Mouse (Mus musculus) cerebellum, adult 8-10 months (tissue): ENCODE data around the gene Rdm1.
"Not testable (repeated sequence)": the region's sequence is repeated elsewhere in the genome, so short reads cannot be mapped to it uniquely, and the experiment has no call there.

ENCODE experiments used
- DNase-seq: peaks from one replicate; pipeline ENCODE4 v3.0.0; 2022

The Rdm1 gene

DNA sequence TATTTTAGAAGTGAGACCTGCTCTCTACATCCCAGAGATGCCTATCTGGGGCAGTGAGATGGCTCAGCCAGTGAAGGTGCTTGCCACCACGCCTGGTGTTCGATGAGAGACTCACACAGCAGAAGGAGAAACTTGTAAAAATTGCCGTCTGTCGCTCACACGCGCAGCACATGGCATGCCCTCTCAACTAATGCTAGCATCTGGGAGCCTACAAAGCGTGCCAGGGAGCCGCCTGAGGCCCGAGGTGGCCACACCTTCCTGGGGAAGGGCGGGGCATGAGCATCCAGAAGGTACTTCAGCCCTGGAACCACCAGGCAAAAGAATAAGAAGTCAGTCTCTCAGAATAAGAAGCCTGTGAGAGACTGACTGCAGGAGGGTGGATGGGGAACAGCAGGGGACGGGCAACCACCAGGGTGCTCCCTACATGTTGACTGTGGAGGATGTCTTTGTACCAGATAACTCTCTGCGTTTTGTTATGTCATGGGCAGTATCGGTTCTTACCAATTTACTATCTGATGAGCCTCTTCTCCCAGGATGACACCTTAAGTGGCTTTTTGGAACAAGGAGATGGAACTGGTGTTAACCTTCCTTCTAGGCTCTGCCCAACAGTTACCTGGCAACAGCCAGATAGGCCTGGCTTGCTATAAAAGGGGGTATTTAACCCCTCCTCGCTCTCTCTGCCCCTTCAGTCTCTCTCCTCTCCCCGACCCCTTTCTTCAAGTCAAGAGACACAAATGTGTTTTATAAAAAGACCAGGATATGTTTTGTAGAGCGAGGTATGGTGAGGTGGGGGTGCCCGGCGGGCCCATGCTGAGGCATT lies 9.8 kb upstream of the Rdm1 start:
- no peak for DNase-seq

DNA sequence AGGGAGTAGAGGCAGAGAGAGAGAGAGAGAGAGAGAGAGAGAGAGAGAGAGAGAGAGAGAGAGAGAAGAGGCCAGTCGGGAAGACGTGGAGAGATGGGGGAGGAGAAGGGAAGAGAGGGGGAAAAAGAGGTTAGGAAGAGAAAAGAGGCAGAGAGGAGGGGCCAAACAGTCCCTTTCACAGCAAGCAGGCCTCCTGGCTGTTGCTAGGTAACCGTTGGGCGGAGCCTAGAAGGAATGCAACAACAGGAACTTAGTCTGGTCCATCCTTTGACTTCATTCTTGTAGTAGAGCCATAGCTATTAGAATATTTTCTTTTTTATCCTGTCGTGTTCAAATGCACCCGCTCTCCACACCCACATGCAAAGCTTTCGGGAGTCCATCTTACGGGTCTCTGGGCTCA lies 9.1 kb upstream of the Rdm1 start:
- no peak for DNase-seq

DNA sequence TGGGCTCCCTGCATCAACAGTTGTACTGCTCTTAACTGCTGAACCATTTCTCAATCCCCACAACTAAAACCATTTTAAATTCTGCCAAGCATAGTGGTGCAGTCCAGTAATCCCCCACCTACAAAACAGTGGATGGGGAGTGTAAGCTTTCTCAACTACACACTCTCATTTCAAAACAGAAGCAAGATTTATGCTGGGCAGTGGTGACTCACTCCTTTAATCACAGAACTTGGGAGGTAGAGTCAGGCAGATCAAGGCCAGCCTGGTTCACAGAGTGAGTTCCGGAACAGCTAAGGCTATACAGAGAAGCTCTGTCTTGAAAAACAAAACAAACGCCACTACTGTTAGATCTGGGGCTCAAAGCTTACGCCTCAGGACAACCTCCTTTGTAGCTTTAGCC lies 8.4 kb upstream of the Rdm1 start:
- no peak for DNase-seq

DNA sequence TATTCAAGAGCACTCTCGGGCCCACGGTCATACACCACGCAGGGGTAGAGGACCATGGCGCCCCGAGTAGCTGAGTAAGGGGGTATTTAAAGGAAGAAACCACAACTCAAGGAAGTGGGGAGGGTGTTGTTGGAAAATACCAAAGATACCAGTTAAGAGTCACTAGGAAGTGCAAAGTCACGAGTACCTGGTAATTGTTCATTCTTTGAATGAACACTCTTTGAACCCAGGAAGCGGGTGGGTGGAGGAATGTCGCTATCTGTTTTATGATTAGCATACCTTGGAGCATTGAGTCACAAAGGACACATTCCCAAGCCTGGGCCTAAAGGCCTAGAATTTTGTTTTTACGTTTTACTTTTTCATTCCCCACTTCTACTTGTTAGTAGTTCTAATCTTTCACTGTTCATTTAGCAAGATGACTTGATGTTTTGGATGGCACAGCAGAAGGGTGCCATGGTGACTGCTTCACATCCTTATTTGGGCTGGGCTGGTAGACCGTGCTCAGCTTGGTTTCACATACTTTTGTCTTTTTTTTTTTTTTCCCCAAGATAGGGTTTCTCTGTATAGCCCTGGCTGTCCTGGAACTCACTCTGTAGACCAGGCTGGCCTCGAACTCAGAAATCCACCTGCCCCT lies 6.9 kb upstream of the Rdm1 start:
- not testable (repeated sequence) for DNase-seq

DNA sequence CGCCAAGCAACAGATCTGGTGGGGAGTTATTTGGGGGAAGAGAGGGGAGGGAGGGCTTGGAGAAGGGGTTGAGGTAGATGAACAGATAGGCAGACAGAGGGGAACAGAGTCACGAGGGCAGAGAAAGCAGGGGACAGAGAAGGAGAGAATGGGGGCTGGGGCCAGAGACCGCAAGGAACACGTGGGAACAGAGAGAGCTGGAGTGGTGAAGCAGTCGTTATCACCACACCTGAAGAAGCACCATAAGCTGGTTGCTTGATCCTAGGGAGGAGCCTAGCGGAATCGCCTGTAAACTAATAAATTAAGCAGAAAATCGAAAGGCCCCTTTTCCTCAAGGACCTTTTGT lies 373 bp upstream of the Rdm1 start:
- DNase-seq, result no peak

DNA sequence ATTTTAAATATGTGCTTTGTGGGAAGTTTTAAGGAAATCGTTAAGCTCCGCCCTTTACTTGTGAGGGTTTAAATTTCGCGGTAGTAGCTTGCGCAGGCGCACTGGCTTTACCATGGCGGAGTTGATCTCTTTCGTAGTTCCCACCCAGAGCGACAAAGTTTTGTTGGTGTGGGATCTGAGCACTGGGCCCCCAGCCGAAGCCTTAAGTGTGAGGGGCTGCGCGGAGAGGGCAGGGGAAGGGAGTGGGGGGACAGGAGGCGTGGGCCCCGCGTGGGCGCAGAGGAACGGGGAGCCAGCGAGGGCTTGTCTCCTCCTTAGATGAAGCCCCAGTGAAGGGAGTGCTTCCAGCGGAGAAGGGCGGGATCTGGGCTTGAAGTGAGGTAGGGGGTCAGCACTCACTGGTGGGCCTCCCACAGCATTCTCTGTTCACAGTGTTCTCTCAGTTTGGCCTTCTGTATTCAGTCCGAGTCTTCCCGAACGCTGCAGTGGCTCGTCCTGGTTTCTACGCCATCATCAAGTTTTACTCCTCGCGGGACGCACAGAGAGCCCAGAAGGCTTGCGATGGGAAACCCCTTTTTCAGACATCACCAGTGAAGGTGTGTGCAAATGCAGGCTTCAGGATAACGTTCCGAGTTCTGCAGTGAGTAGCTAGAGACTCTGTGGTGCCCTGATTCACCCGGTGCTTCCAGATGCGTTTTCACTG lies 1.0 kb downstream of the Rdm1 start:
- DNase-seq, result peak; percentile 74

DNA sequence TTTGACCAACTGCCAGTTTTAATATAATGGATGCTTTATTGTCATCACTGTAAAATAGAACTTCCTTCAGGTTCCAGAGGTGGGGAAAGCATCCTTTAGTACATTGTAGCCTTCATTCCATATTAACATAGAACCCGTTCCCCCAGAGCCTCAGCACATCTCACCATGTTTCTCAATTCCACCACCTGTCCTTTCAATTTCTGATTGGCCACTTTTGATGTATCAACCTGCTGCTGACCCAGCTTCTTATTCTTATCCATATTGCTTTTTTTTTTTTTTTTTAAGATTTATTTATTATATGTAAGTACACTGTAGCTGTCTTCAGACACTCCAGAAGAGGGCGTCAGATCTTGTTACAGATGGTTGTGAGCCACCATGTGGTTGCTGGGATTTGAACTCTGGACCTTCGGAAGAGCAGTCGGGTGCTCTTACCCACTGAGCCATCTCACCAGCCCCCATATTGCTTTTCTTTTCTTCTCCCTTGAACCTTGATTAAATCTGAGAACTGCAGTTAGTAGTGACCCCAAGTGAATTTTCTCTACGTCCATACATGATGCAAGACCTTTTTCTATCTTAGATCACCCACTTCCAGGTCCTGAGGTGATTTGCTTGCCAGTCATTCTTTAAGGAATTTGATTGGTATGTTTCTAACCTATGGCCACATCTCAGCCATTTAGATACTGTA lies 1.9 kb downstream of the Rdm1 start:
- not testable (repeated sequence) for DNase-seq

DNA sequence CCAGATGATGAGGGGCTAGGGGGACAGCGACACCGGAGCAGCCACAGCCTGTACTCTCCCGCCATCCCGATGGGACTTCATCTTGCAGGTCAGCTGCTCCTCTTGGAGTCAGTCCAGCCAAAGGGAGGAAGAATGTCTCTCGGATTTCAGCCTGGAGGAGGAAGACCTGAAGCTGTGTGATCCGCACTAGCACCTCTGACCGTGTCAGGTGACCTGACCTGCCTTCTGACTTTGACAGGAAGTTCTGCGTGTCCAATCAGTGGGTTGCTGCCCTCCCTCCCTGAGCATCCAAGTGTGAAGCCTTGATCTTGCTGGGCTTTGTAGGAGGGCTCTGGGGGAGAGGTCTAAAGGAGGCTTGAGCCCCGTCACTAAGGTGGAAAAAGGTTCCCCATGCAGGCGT lies 8.7 kb downstream of the Rdm1 start:
- no peak for DNase-seq

DNA sequence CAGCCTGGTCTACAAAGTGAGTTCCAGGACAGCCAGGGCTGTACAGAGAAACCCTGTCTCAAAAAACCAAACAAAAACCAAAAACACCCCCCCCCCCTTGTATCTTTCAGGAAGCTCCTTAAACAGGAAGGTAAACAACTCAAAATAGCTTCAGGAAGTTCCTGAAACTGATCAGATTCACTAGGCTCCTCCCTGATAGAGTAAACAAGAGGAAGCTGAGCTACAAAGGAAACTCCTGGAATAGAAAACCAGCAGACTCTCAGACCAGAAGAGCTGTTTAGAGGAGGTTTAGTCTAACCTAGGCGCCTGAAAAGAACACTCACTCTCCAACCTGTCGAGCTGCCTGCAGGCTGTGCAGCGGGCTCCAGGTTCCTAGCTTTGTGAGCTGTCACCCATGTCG lies 12.8 kb downstream of the Rdm1 start:
- no peak for DNase-seq

DNA sequence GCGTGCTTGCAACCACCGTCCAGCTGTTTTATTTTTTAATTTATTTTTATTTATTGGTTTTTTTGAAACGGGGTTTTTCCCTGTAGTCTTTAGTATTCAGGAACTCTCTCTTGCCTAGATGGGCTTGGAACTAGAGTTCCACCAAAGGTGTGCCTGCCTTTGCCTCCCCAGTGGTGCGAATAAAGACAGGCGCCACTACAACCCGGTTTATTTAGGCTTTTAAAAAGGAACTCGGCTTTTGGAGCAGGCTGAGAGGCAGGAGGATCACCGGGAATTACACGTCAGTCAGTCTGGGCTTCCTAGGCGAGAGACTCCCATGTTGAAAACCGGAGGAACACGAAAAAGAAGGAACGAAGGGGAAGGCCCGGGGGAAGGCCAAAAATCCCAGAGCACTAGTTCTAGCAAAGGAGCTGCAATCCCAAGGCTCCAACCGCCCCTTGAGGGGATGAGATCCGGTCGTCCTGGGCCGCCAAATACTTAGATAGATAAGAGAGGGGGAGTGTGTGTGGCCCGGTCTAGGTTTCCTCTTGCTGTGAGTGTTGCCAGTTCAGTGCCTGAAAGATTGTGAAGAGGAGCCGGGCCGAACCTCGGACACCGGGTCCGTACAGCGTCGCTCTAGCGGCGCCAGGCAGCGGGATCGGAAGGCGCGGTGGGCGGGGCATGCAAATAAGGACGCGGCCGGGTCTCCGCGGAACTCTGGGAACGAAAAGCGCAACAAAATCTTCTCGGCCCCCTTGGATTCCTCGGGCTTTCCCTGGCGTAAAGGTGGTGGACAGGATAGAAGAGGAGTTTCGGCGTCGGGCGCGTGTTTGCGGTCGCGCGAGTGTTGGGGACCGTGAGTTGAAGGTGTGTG lies 14.1 kb downstream of the Rdm1 start:
- DNase-seq, result peak; percentile 84

DNA sequence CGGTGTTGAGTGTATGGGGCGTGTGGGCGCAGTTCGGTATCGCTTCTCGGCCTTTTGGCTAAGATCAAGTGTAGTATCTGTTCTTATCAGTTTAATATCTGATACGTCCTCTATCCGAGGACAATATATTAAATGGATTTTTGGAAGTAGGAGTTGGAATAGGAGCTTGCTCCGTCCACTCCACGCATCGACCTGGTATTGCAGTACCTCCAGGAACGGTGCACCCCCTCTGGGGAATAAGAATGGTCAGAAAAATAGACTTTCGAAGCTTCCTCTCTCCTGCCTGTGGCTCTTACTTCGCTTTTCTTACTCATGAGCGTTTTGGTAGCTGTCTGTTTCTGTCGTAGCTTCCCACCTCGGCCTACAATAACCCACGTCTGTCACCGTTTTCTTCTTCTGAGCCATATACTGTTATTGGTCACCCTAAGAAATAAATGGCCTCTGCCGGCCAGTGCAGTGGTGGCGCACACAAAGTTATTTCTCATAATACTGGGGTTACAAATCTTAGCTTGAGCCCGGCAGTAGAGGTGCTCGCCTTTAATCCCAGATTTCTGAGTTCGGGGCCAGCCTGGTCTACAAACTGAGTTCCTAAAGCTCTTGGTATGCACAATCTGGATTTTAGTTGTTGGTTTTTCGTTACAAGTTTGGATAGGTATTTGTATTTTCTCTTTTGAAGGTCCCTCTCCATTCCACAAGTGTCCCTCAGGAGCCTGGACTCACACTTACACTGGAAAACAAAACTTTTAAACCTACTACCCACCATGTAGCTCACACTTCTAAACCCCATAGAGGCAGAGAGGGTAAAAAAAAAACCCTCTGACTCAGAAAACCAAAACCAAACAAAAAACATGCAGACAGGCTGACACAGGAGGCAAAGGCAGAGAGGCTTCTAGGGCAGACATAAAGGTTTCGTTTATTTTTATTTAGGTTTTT lies 15.0 kb downstream of the Rdm1 start:
- DNase-seq, result peak; percentile 35

DNA sequence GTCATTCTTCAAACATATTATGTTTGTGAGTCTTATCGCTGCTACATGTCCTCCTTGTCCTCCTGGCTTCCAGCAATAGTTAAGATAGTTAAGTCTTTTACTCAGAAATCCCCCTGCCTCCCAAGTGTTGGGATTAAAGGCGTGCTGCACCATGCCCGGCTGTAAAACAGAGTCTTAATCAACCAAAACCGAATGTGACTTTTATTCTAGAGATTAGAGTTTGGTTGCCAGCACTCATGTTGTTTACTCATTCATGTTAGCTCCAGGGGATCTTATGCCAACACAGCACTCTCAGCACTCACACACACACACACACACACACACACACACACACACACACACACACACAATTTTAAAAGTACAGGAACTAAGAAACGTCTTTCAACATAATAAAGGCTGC lies 15.9 kb downstream of the Rdm1 start:
- no peak for DNase-seq

DNA sequence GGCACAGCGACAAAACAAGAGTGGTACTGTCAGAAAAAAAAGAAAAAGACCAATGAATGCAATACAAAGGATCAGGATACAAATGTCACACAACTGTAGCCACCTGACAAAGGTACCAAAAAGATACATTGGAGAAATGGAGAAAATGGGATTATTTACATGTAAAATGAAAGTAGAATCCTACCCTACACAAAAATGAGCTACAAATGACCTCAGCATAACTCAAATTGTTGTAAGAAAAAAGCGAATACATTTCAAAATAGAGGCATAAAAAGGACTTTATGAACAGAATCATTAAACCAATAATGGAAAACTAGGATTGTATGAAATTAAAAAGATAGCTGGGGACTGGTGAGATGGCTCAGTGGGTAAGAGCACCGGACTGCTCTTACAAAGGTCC lies 17.6 kb downstream of the Rdm1 start:
- DNase-seq, result no peak

DNA sequence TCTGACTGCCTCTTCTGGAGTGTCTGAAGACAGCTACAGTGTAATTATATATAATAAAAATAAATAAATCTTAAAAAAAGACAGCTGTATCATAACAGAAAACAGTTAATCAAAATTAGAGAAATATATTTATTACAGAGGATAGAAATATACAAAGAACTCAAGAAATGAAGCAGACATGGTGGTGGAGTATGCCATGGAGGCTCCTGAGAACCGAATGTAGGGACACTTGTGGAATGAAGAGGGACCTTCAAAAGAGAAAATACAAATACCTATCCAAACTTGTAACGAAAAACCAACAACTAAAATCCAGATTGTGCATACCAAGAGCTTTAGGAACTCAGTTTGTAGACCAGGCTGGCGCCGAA lies 18.0 kb downstream of the Rdm1 start:
- not testable (repeated sequence) for DNase-seq

DNA sequence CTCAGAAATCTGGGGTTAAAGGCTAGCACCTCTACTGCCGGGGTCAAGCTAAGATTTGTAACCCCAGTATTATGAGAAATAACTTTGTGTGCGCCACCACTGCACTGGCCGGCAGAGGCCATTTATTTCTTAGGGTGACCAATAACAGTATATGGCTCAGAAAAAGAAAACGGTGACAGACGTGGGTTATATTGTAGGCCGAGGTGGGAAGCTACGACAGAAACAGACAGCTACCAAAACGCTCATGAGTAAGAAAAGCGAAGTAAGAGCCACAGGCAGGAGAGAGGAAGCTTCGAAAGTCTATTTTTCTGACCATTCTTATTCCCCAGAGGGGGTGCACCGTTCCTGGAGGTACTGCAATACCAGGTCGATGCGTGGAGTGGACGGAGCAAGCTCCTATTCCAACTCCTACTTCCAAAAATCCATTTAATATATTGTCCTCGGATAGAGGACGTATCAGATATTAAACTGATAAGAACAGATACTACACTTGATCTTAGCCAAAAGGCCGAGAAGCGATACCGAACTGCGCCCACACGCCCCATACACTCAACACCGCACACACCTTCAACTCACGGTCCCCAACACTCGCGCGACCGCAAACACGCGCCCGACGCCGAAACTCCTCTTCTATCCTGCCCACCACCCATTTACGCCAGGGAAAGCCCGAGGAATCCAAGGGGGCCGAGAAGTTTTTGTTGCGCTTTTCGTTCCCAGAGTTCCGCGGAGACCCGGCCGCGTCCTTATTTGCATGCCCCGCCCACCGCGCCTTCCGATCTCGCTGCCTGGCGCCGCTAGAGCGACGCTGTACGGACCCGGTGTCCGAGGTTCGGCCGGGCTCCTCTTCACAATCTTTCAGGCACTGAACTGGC lies 18.7 kb downstream of the Rdm1 start:
- peak; percentile 75 for DNase-seq

DNA sequence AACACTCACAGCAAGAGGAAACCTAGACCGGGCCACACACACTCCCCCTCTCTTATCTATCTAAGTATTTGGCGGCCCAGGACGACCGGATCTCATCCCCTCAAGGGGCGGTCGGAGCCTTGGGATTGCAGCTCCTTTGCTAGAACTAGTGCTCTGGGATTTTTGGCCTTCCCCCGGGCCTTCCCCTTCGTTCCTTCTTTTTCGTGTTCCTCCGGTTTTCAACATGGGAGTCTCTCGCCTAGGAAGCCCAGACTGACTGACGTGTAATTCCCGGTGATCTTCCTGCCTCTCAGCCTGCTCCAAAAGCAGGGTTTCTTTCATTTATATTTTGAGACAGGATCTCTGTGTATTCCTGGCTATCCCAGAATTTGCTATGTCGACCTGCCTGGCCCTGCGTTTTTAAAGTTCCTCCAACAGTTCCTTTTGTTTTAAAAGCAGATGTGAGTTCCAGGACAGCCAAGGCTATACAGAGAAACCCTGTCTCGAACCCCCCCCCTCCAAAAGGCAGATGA lies 19.3 kb downstream of the Rdm1 start:
- DNase-seq, result not testable (repeated sequence)

DNA sequence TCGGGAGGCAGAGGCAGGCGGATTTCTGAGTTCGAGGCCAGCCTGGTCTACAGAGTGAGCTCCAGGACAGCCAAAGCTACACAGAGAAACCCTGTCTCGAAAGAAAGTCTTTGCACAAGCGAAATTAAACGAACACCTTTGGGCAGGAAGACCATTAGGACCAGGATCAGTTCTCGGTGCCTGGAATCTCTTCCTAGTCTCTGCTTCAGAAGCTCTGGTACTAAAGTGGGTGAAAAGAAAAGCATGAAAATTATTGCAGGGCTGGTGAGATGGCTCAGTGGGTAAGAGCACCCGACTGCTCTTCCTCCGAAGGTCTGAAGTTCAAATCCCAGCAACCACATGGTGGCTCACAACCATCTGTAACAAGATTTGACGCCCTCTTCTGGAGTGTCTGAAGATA lies 20.1 kb downstream of the Rdm1 start:
- not testable (repeated sequence) for DNase-seq

DNA sequence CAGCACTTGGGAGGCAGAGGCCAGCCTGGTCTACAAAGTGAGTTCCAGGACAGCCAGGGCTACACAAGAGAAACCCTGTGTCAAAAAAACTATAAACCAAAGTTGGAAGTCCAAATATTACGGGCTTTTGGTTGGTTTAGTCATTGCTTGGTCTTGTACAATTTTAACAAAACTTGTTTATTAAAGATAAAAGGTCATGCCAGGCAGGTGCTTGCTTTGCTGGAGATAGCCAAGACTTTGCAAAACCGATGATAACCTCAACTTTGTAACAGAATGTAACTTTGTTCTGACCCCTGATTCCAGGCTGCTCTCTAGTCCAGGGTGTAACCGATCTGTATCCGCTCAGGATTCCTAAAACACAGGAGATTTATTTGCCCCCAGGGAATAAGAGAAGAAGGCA lies 29.4 kb downstream of the Rdm1 start:
- DNase-seq, result no peak

DNA sequence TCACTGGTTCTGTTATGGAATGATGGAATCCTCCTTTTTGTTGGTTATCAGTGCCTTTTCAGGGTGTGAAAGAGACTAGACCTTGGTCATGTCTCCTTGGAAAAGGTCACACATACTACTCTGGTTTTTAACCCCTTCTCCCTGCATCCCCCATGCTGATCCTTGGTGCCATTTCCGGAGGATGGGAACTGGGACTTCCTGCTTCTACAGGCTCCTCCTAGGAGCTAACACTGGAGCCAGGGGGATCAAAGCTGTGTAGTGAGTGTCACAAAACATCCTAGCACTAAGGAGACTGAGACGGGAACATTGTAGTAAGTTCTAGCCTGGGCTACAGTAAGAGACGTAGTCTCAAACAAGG lies 30.5 kb downstream of the Rdm1 start:
- peak; percentile 38 for DNase-seq
